Mouse (Mus musculus): ENCODE data around the gene Mrpl23. TPM values are rescaled to one million over a fixed set of nuclear protein-coding genes. Genes with fewer than 3 reads are reported as not detected.

Gene Mrpl23
- polyA plus RNA-seq, 1 experiment = 15.2 TPM

- Histone ChIP-seq H3K36me3 (ENCODE audit: control insufficient read depth, insufficient read depth, low read length, poor library complexity, severe bottlenecking) (no peaks in the 10 kb centered on the region), H3K27me3 (ENCODE audit: control insufficient read depth, insufficient read depth, low read length, poor library complexity, severe bottlenecking) (no peaks in the 10 kb centered on the region), H3K4me3 (ENCODE audit: low read depth, low read length) (no peak overlapping the region), H3K27ac (ENCODE audit: insufficient read depth, low read length) (no peak overlapping the region), H3K9ac (ENCODE audit: low read depth, poor library complexity, severe bottlenecking) (no peak overlapping the region), H3K4me1 (ENCODE audit: control insufficient read depth, insufficient read depth, low read length) (no peaks in the 10 kb centered on the region), H3K9me3 (replicated peaks; ENCODE audit: control insufficient read depth, insufficient read depth, low read length, poor library complexity, severe bottlenecking) (no peaks in the 10 kb centered on the region)
- TF ChIP-seq CTCF (IDR thresholded peaks at IDR 0.05; ENCODE audit: low read depth, low read length) (no peak), EP300 (IDR thresholded peaks at IDR 0.05; ENCODE audit: insufficient read depth, low read depth, low read length) (no peak), POLR2A (IDR thresholded peaks at IDR 0.05; ENCODE audit: insufficient read depth, low read length) (no peak)
These were observed 32.5 kb upstream of the Mrpl23 start for GRCm38 (mm10) chr7:142500032-142500431.

GRCm38 (mm10) chr7:142503206-142503605, 29.3 kb upstream of the Mrpl23 start:
- Histone ChIP-seq H3K9me3 (replicated peaks; ENCODE audit: control insufficient read depth, insufficient read depth, low read length, poor library complexity, severe bottlenecking) (no peaks in the 10 kb centered on the region), H3K4me1 (ENCODE audit: control insufficient read depth, insufficient read depth, low read length) (peaks cover 2% of the 10 kb centered on the region), H3K27ac (ENCODE audit: insufficient read depth, low read length) (no peak overlapping the region)

GRCm38 (mm10) chr7:142505942-142506341, 26.5 kb upstream of the Mrpl23 start:
- TF ChIP-seq POLR2A (IDR thresholded peaks at IDR 0.05; ENCODE audit: insufficient read depth, low read length) (no peak), EP300 (IDR thresholded peaks at IDR 0.05; ENCODE audit: insufficient read depth, low read depth, low read length) (0 out of 2 replicates have a peak, but pooled peaks have one; percentile 43)
- Histone ChIP-seq H3K4me1 (ENCODE audit: control insufficient read depth, insufficient read depth, low read length) (peaks cover 2% of the 10 kb centered on the region), H3K27ac (ENCODE audit: insufficient read depth, low read length) (no peak overlapping the region)

More at GRCm38 (mm10) chr7:142503206-142503605, 29.3 kb upstream of the Mrpl23 start:
- no peak for TF ChIP-seq CTCF (IDR thresholded peaks at IDR 0.05; ENCODE audit: low read depth, low read length)
- H3K4me3 ChIP-seq (ENCODE audit: low read depth, low read length) = no peak overlapping the region
- H3K36me3 ChIP-seq (ENCODE audit: control insufficient read depth, insufficient read depth, low read length, poor library complexity, severe bottlenecking) = no peaks in the 10 kb centered on the region
- H3K9ac ChIP-seq (ENCODE audit: low read depth, poor library complexity, severe bottlenecking) = no peak overlapping the region
- no peaks in the 10 kb centered on the region for H3K27me3 ChIP-seq (ENCODE audit: control insufficient read depth, insufficient read depth, low read length, poor library complexity, severe bottlenecking)

GRCm38 (mm10) chr7:142506501-142506900, 26.0 kb upstream of the Mrpl23 start:
- Histone ChIP-seq H3K9ac (ENCODE audit: low read depth, poor library complexity, severe bottlenecking) (no peak overlapping the region), H3K36me3 (ENCODE audit: control insufficient read depth, insufficient read depth, low read length, poor library complexity, severe bottlenecking) (no peaks in the 10 kb centered on the region), H3K27ac (ENCODE audit: insufficient read depth, low read length) (no peak overlapping the region), H3K4me1 (ENCODE audit: control insufficient read depth, insufficient read depth, low read length) (peaks cover 2% of the 10 kb centered on the region), H3K9me3 (replicated peaks; ENCODE audit: control insufficient read depth, insufficient read depth, low read length, poor library complexity, severe bottlenecking) (no peaks in the 10 kb centered on the region), H3K27me3 (ENCODE audit: control insufficient read depth, insufficient read depth, low read length, poor library complexity, severe bottlenecking) (no peaks in the 10 kb centered on the region), H3K4me3 (ENCODE audit: low read depth, low read length) (no peak overlapping the region)
- TF ChIP-seq CTCF (IDR thresholded peaks at IDR 0.05; ENCODE audit: low read depth, low read length) = no peak
- TF ChIP-seq EP300 (IDR thresholded peaks at IDR 0.05; ENCODE audit: insufficient read depth, low read depth, low read length) = no peak
- TF ChIP-seq POLR2A (IDR thresholded peaks at IDR 0.05; ENCODE audit: insufficient read depth, low read length) = no peak

More at GRCm38 (mm10) chr7:142505942-142506341, 26.5 kb upstream of the Mrpl23 start:
- no peaks in the 10 kb centered on the region for H3K36me3 ChIP-seq (ENCODE audit: control insufficient read depth, insufficient read depth, low read length, poor library complexity, severe bottlenecking)
- no peaks in the 10 kb centered on the region for H3K9me3 ChIP-seq (replicated peaks; ENCODE audit: control insufficient read depth, insufficient read depth, low read length, poor library complexity, severe bottlenecking)
- H3K4me3 ChIP-seq (ENCODE audit: low read depth, low read length) = no peak overlapping the region
- H3K27me3 ChIP-seq (ENCODE audit: control insufficient read depth, insufficient read depth, low read length, poor library complexity, severe bottlenecking) = no peaks in the 10 kb centered on the region
- H3K9ac ChIP-seq (ENCODE audit: low read depth, poor library complexity, severe bottlenecking) = no peak overlapping the region

- Histone ChIP-seq H3K4me3 (ENCODE audit: low read depth, low read length) (no peak overlapping the region), H3K9me3 (replicated peaks; ENCODE audit: control insufficient read depth, insufficient read depth, low read length, poor library complexity, severe bottlenecking) (no peaks in the 10 kb centered on the region), H3K9ac (ENCODE audit: low read depth, poor library complexity, severe bottlenecking) (no peak overlapping the region), H3K4me1 (ENCODE audit: control insufficient read depth, insufficient read depth, low read length) (peaks cover 2% of the 10 kb centered on the region), H3K36me3 (ENCODE audit: control insufficient read depth, insufficient read depth, low read length, poor library complexity, severe bottlenecking) (no peaks in the 10 kb centered on the region), H3K27me3 (ENCODE audit: control insufficient read depth, insufficient read depth, low read length, poor library complexity, severe bottlenecking) (no peaks in the 10 kb centered on the region), H3K27ac (ENCODE audit: insufficient read depth, low read length) (no peak overlapping the region)
- TF ChIP-seq POLR2A (IDR thresholded peaks at IDR 0.05; ENCODE audit: insufficient read depth, low read length) (no peak), CTCF (IDR thresholded peaks at IDR 0.05; ENCODE audit: low read depth, low read length) (no peak), EP300 (IDR thresholded peaks at IDR 0.05; ENCODE audit: insufficient read depth, low read depth, low read length) (no peak)
These were observed 25.0 kb upstream of the Mrpl23 start for GRCm38 (mm10) chr7:142507453-142507852.

- Histone ChIP-seq H3K36me3 (ENCODE audit: control insufficient read depth, insufficient read depth, low read length, poor library complexity, severe bottlenecking) (no peaks in the 10 kb centered on the region), H3K27me3 (ENCODE audit: control insufficient read depth, insufficient read depth, low read length, poor library complexity, severe bottlenecking) (no peaks in the 10 kb centered on the region), H3K4me1 (ENCODE audit: control insufficient read depth, insufficient read depth, low read length) (peaks cover 2% of the 10 kb centered on the region), H3K9ac (ENCODE audit: low read depth, poor library complexity, severe bottlenecking) (no peak overlapping the region), H3K4me3 (ENCODE audit: low read depth, low read length) (no peak overlapping the region), H3K9me3 (replicated peaks; ENCODE audit: control insufficient read depth, insufficient read depth, low read length, poor library complexity, severe bottlenecking) (no peaks in the 10 kb centered on the region), H3K27ac (ENCODE audit: insufficient read depth, low read length) (no peak overlapping the region)
- TF ChIP-seq EP300 (IDR thresholded peaks at IDR 0.05; ENCODE audit: insufficient read depth, low read depth, low read length) (no peak), POLR2A (IDR thresholded peaks at IDR 0.05; ENCODE audit: insufficient read depth, low read length) (no peak), CTCF (IDR thresholded peaks at IDR 0.05; ENCODE audit: low read depth, low read length) (no peak)
These were observed 23.0 kb upstream of the Mrpl23 start for GRCm38 (mm10) chr7:142509518-142509917.
